Mouse (Mus musculus): ENCODE measurements around the gene Gm11037.
"Not testable (repeated sequence)": the region's sequence is repeated elsewhere in the genome, so short reads cannot be mapped to it uniquely, and the experiment has no call there.

Gene Gm11037

GRCm38 (mm10) chr2:131132930-131133547 lies at the start of gene Gm11037:
TSS of gene Gm11037 (plus strand) at chr2:131133497.
- no peak for DNase-seq (ENCODE audit: low read depth, low spot score)

- DNase-seq (ENCODE audit: low read depth, low spot score): no peak
Observed at GRCm38 (mm10) chr2:131084206-131084605, 49.1 kb upstream of the Gm11037 start.

GRCm38 (mm10) chr2:131086667-131087390 lies 46.5 kb upstream of the Gm11037 start, which contains the start of gene Siglec1:
TSS of gene Siglec1 (minus strand) at chr2:131086765.
- DNase-seq (ENCODE audit: low read depth, low spot score): no peak

- no peak for DNase-seq (ENCODE audit: low read depth, low spot score)
Observed at GRCm38 (mm10) chr2:131088581-131088980, 44.7 kb upstream of the Gm11037 start.

- no peak for DNase-seq (ENCODE audit: low read depth, low spot score)
Observed at GRCm38 (mm10) chr2:131089634-131090033, 43.7 kb upstream of the Gm11037 start.

- DNase-seq (ENCODE audit: low read depth, low spot score): no peak
Observed at GRCm38 (mm10) chr2:131090852-131091251, 42.4 kb upstream of the Gm11037 start.

- DNase-seq (ENCODE audit: low read depth, low spot score): no peak
Observed at GRCm38 (mm10) chr2:131093577-131093976, 39.7 kb upstream of the Gm11037 start.

GRCm38 (mm10) chr2:131094823-131095222 lies 38.5 kb upstream of the Gm11037 start:
- DNase-seq (ENCODE audit: low read depth, low spot score): peak; percentile 72

GRCm38 (mm10) chr2:131096101-131096795 lies 37.0 kb upstream of the Gm11037 start:
- DNase-seq (ENCODE audit: low read depth, low spot score): peak; percentile 44

GRCm38 (mm10) chr2:131097087-131097486 lies 36.2 kb upstream of the Gm11037 start:
- no peak for DNase-seq (ENCODE audit: low read depth, low spot score)

- no peak for DNase-seq (ENCODE audit: low read depth, low spot score)
Observed at GRCm38 (mm10) chr2:131101530-131101929, 31.8 kb upstream of the Gm11037 start.

- DNase-seq (ENCODE audit: low read depth, low spot score): no peak
Observed at GRCm38 (mm10) chr2:131104021-131104420, 29.3 kb upstream of the Gm11037 start.

GRCm38 (mm10) chr2:131105061-131105460 lies 28.2 kb upstream of the Gm11037 start:
- not testable (repeated sequence) for DNase-seq (ENCODE audit: low read depth, low spot score)

GRCm38 (mm10) chr2:131105989-131106388 lies 27.3 kb upstream of the Gm11037 start:
- no peak for DNase-seq (ENCODE audit: low read depth, low spot score)

- DNase-seq (ENCODE audit: low read depth, low spot score): no peak
Observed at GRCm38 (mm10) chr2:131118968-131119574, 14.2 kb upstream of the Gm11037 start.

GRCm38 (mm10) chr2:131124166-131124565 lies 9.1 kb upstream of the Gm11037 start:
- DNase-seq (ENCODE audit: low read depth, low spot score): no peak

GRCm38 (mm10) chr2:131125157-131125963 lies 7.9 kb upstream of the Gm11037 start:
- no peak for DNase-seq (ENCODE audit: low read depth, low spot score)

- DNase-seq (ENCODE audit: low read depth, low spot score): no peak
Observed at GRCm38 (mm10) chr2:131125964-131126815, 7.1 kb upstream of the Gm11037 start.

GRCm38 (mm10) chr2:131127161-131127730 lies 6.1 kb upstream of the Gm11037 start, which contains the start of gene Hspa12b:
TSS of gene Hspa12b (plus strand) at chr2:131127280.
- DNase-seq (ENCODE audit: low read depth, low spot score): peak; percentile 67

GRCm38 (mm10) chr2:131128211-131128610 lies 5.1 kb upstream of the Gm11037 start:
- no peak for DNase-seq (ENCODE audit: low read depth, low spot score)
